Mouse (Mus musculus) limb, embryonic 14.5 days (tissue): ENCODE data around the gene Tmem132c. TPM values are rescaled to one million over a fixed set of nuclear protein-coding genes. Genes with fewer than 3 reads are reported as not detected.

Source experiments
- ATAC-seq: fragments of 200-750 bp; cut with Nextera tagmentation; 2 replicates; pipeline ENCODE4 v1.8.0; 2017; ENCODE audit warnings: low read depth, moderate number of reproducible peaks, moderate TSS enrichment; ENCODE audit not compliant: low FRiP score
- DNase-seq: peaks from one replicate; pipeline ENCODE4 v3.0.0-alpha.2; 2015; ENCODE audit warnings: low spot score
- H3K27ac ChIP-seq: fragments of 300-500 bp; sonication (generic); replicated peaks from 2 replicates; pipeline ENCODE4 v1.5.1; 2014; ENCODE audit warnings: low read depth, mild to moderate bottlenecking, low read length, moderate library complexity, mixed read lengths
- H3K27me3 ChIP-seq: fragments of 300-500 bp; sonication (generic); 2 replicates; pipeline ENCODE4 v1.6.1; 2014; ENCODE audit warnings: low read length, mixed read lengths; ENCODE audit not compliant: control insufficient read depth, insufficient read depth
- H3K36me3 ChIP-seq: fragments of 300-500 bp; sonication (generic); 2 replicates; pipeline ENCODE4 v1.6.1; 2014; ENCODE audit warnings: mild to moderate bottlenecking, low read length, moderate library complexity, mixed read lengths; ENCODE audit not compliant: control insufficient read depth, insufficient read depth
- H3K4me1 ChIP-seq: fragments of 300-500 bp; sonication (generic); 2 replicates; pipeline ENCODE4 v1.6.1; 2014; ENCODE audit warnings: antibody characterized with exemption, low read length, mixed read lengths; ENCODE audit not compliant: control insufficient read depth, insufficient read depth
- H3K4me2 ChIP-seq: fragments of 300-500 bp; sonication (generic); replicated peaks from 2 replicates; pipeline ENCODE4 v1.6.1; 2014; ENCODE audit warnings: low read depth, mild to moderate bottlenecking, low read length, moderate library complexity; ENCODE audit not compliant: severe bottlenecking
- H3K4me3 ChIP-seq: fragments of 300-500 bp; sonication (generic); replicated peaks from 2 replicates; pipeline ENCODE4 v1.5.1; 2014; ENCODE audit warnings: low read length
- H3K9ac ChIP-seq: fragments of 300-500 bp; sonication (generic); 2 replicates; pipeline ENCODE4 v1.6.1; 2014; ENCODE audit warnings: mild to moderate bottlenecking, low read depth, low read length, moderate library complexity; ENCODE audit not compliant: severe bottlenecking
- H3K9me3 ChIP-seq: fragments of 300-500 bp; sonication (generic); 2 replicates; pipeline ENCODE4 v1.6.1; 2016; ENCODE audit warnings: low read length; ENCODE audit not compliant: control insufficient read depth
- POLR2A ChIP-seq: fragments of 200-500 bp; IDR thresholded peaks from 2 replicates; pipeline ENCODE4 v1.8.0; 2012; ENCODE audit warnings: inconsistent platforms, mild to moderate bottlenecking, moderate library complexity, borderline replicate concordance; ENCODE audit not compliant: insufficient read depth, insufficient read length; ENCODE audit errors: extremely low read depth
- WGBS: fragments of 180-500 bp; shearing (Covaris S2); extraction: QIAGEN DNeasy Blood & Tissue Kit; methylation state at CpG from one replicate; pipeline ENCODE4 v1.1.7; 2014; 5-methylcytosine and 5-hydroxymethylcytosine counted together
- polyA plus RNA-seq, 2 experiments: library from polyadenylated mRNA; depleted of rRNA in 1 of 2; stranded (reverse) in 1 of 2; unstranded in 1 of 2; fragments of >200 nt; fragmentation: Nextera tagmentation in 1 of 2; extraction: Ambion mirVana in 1 of 2; gene quantifications; 2 replicates each; pipeline versions ENCODE4 v1.2.1 to v1.2.3; 2012 to 2014

Tmem132c gene
- polyA plus RNA-seq, 2 experiments = 27.2 to 33.2 TPM

- Histone ChIP-seq H3K36me3 (no peaks in the 10 kb centered on the region), H3K9me3 (no peaks in the 10 kb centered on the region), H3K9ac (no peak overlapping the region), H3K27me3 (no peaks in the 10 kb centered on the region), H3K4me2 (no peak overlapping the region), H3K4me1 (no peaks in the 10 kb centered on the region), H3K4me3 (no peak overlapping the region), H3K27ac (no peak overlapping the region)
- no peak for TF ChIP-seq POLR2A
- ATAC-seq (no peak), DNase-seq (no peak)
- 73% methylated on average over 9 of the region's 9 CpGs for WGBS
These were observed 155.3 kb downstream of the Tmem132c start for GRCm38 (mm10) chr5:127396889-127397288.

- no peaks in the 10 kb centered on the region for H3K27me3 ChIP-seq
- H3K27ac ChIP-seq = no peak overlapping the region
- no peaks in the 10 kb centered on the region for H3K9me3 ChIP-seq
- no peak for DNase-seq
- H3K9ac ChIP-seq = no peak overlapping the region
- no peaks in the 10 kb centered on the region for H3K36me3 ChIP-seq
- no peak for ATAC-seq
- WGBS = 7% methylated on average over 7 of the region's 7 CpGs
- H3K4me1 ChIP-seq = no peaks in the 10 kb centered on the region
- TF ChIP-seq POLR2A = no peak
- H3K4me3 ChIP-seq = no peak overlapping the region
- no peak overlapping the region for H3K4me2 ChIP-seq
These were observed 156.4 kb downstream of the Tmem132c start for GRCm38 (mm10) chr5:127398010-127398409.

- H3K27me3 ChIP-seq = no peaks in the 10 kb centered on the region
- no peak overlapping the region for H3K27ac ChIP-seq
- no peak for TF ChIP-seq POLR2A
- ATAC-seq = no peak; the same call in 1 of the 2 replicates
- H3K9me3 ChIP-seq = no peaks in the 10 kb centered on the region
- no peak overlapping the region for H3K4me2 ChIP-seq
- no peak overlapping the region for H3K9ac ChIP-seq
- peaks cover 12% of the 10 kb centered on the region; the same call in 1 of the 2 replicates for H3K4me1 ChIP-seq
- DNase-seq = peak; percentile 54
- H3K4me3 ChIP-seq = no peak overlapping the region
- H3K36me3 ChIP-seq = no peaks in the 10 kb centered on the region
- 46% methylated on average over 18 of the region's 18 CpGs for WGBS
These were observed 163.9 kb downstream of the Tmem132c start for GRCm38 (mm10) chr5:127405391-127406000.

GRCm38 (mm10) chr5:127406014-127406655 is 164.5 kb downstream of the Tmem132c start:
- Histone ChIP-seq H3K9ac (no peak overlapping the region), H3K4me2 (no peak overlapping the region), H3K27ac (no peak overlapping the region), H3K36me3 (no peaks in the 10 kb centered on the region), H3K4me3 (no peak overlapping the region), H3K9me3 (no peaks in the 10 kb centered on the region), H3K27me3 (no peaks in the 10 kb centered on the region), H3K4me1 (peaks cover 12% of the 10 kb centered on the region; the same call in 1 of the 2 replicates)
- DNase-seq (no peak), ATAC-seq (no peak)
- no peak for TF ChIP-seq POLR2A
- 20% methylated on average over 9 of the region's 9 CpGs for WGBS

- whole genome bisulfite sequencing = 56% methylated on average over 7 of the region's 7 CpGs
- no peaks in the 10 kb centered on the region for H3K27me3 ChIP-seq
- no peak for TF ChIP-seq POLR2A
- no peaks in the 10 kb centered on the region for H3K9me3 ChIP-seq
- ATAC-seq (no peak), DNase-seq (no peak)
- no peaks in the 10 kb centered on the region for H3K4me1 ChIP-seq
- no peak overlapping the region for H3K9ac ChIP-seq
- H3K27ac ChIP-seq = no peak overlapping the region
- no peaks in the 10 kb centered on the region for H3K36me3 ChIP-seq
- no peak overlapping the region for H3K4me2 ChIP-seq
- no peak overlapping the region for H3K4me3 ChIP-seq
These were observed 174.9 kb downstream of the Tmem132c start for GRCm38 (mm10) chr5:127416536-127416935.

- H3K27me3 ChIP-seq = no peaks in the 10 kb centered on the region
- no peak overlapping the region for H3K9ac ChIP-seq
- H3K4me3 ChIP-seq = no peak overlapping the region
- DNase-seq = no peak
- no peak overlapping the region for H3K27ac ChIP-seq
- no peak for ATAC-seq
- no peaks in the 10 kb centered on the region for H3K4me1 ChIP-seq
- no peak for TF ChIP-seq POLR2A
- no peaks in the 10 kb centered on the region for H3K9me3 ChIP-seq
- H3K4me2 ChIP-seq = no peak overlapping the region
- H3K36me3 ChIP-seq = no peaks in the 10 kb centered on the region
These were observed 182.3 kb downstream of the Tmem132c start for GRCm38 (mm10) chr5:127423936-127424335.
